Comparison of ENCODE assay signal across 8 mouse cellular contexts in genomic region chr13:67723848-67724479, GRCm38 (mm10). TPM values are rescaled to one million over a fixed set of nuclear protein-coding genes. Genes with fewer than 3 reads are reported as not detected.
DNase-seq lines count a peak whose midpoint lies in the region; ATAC-seq and TF ChIP-seq lines count a peak whose summit lies in the region.

No protein-coding gene starts in this region.

- peak; percentile 94 for ATAC-seq in cerebellum, adult (ENCODE audit: insufficient number of reproducible peaks, low FRiP score, low TSS enrichment)
- peak; percentile 95 for ATAC-seq in forebrain, embryonic 13.5 days
- peak; percentile 95 for ATAC-seq in liver, postnatal 0 days
- ATAC-seq in neural tube, embryonic 14.5 days (ENCODE audit: low read depth): peak; percentile 96

- H3K4me2 ChIP-seq in forebrain, embryonic 13.5 days: peak overlapping the region; percentile 75
- H3K4me2 ChIP-seq in liver, postnatal 0 days (ENCODE audit: low read depth, low read length): peak overlapping the region; percentile 60
- H3K4me2 ChIP-seq in neural tube, embryonic 14.5 days (ENCODE audit: low read depth, low read length): peak overlapping the region; percentile 60

- peaks cover 8% of the 10 kb centered on the region; the same call in 1 of the 2 replicates for H3K36me3 ChIP-seq in E14TG2a.4 (ENCODE audit: insufficient read depth, low read length)
- no peaks in the 10 kb centered on the region for H3K36me3 ChIP-seq in forebrain, embryonic 13.5 days (ENCODE audit: poor library complexity, severe bottlenecking)
- H3K36me3 ChIP-seq in liver, postnatal 0 days (replicated peaks; ENCODE audit: insufficient read depth, low read length): no peaks in the 10 kb centered on the region
- H3K36me3 ChIP-seq in neural tube, embryonic 14.5 days (ENCODE audit: control insufficient read depth, insufficient read depth, low read length): no peaks in the 10 kb centered on the region

- H3K9me3 ChIP-seq in E14TG2a.4 (ENCODE audit: low read length): no peaks in the 10 kb centered on the region
- H3K9me3 ChIP-seq in forebrain, embryonic 13.5 days (replicated peaks): no peaks in the 10 kb centered on the region
- no peaks in the 10 kb centered on the region for H3K9me3 ChIP-seq in liver, postnatal 0 days (ENCODE audit: low read length)
- no peaks in the 10 kb centered on the region for H3K9me3 ChIP-seq in neural tube, embryonic 14.5 days (ENCODE audit: control insufficient read depth, low read length)

- DNase-seq in heart, postnatal 10 days: peak; percentile 91 to 93
- peak; percentile 78 for DNase-seq in large intestine, adult 2 months (ENCODE audit: low read depth, low spot score)
- DNase-seq in liver, postnatal 0 days: peak; percentile 86
- DNase-seq in testis, postnatal 10 days (ENCODE audit: low spot score): peak; percentile 87

- TF ChIP-seq EP300 in liver, postnatal 0 days (IDR thresholded peaks at IDR 0.05; ENCODE audit: low read depth): 0 out of 2 replicates have a peak, but pooled peaks have one; percentile 32

- H3K9ac ChIP-seq in forebrain, embryonic 13.5 days: peak overlapping the region; percentile 79
- peak overlapping the region; percentile 60 for H3K9ac ChIP-seq in liver, postnatal 0 days (replicated peaks)
- peak overlapping the region; percentile 64 for H3K9ac ChIP-seq in neural tube, embryonic 14.5 days (replicated peaks; ENCODE audit: low read depth, low read length)

- peaks cover 20% of the 10 kb centered on the region for H3K4me1 ChIP-seq in E14TG2a.4 (replicated peaks; ENCODE audit: low read depth, low read length)
- peaks cover 14% of the 10 kb centered on the region for H3K4me1 ChIP-seq in forebrain, embryonic 13.5 days
- H3K4me1 ChIP-seq in liver, postnatal 0 days (ENCODE audit: insufficient read depth): peaks cover 5% of the 10 kb centered on the region; the same call in 1 of the 2 replicates
- 0 out of 2 replicates have a peak, but pooled peaks cover 4% of the 10 kb centered on the region for H3K4me1 ChIP-seq in neural tube, embryonic 14.5 days (ENCODE audit: control insufficient read depth, insufficient read depth, low read length)

- 0% methylated on average over 17 of the region's 17 CpGs for WGBS in forebrain, embryonic 13.5 days
- 0% methylated on average over 17 of the region's 17 CpGs for WGBS in large intestine, adult 2 months
- under 1% methylated on average over 17 of the region's 17 CpGs for WGBS in liver, postnatal 0 days (ENCODE audit: insufficient replicate concordance)
- under 1% methylated on average over 17 of the region's 17 CpGs for WGBS in neural tube, embryonic 14.5 days

- H3K4me3 ChIP-seq in E14TG2a.4 (replicated peaks; ENCODE audit: low read length): peak overlapping the region; percentile 94
- H3K4me3 ChIP-seq in forebrain, embryonic 13.5 days: peak overlapping the region; percentile 88
- peak overlapping the region; percentile 61 for H3K4me3 ChIP-seq in liver, postnatal 0 days (ENCODE audit: low read depth, low read length)
- peak overlapping the region; percentile 71 for H3K4me3 ChIP-seq in neural tube, embryonic 14.5 days (ENCODE audit: low read depth, low read length)

- H3K27ac ChIP-seq in forebrain, embryonic 13.5 days: no peak overlapping the region
- H3K27ac ChIP-seq in liver, postnatal 0 days (ENCODE audit: low read depth): no peak overlapping the region
- peak overlapping the region; percentile 55; the same call in 1 of the 2 replicates for H3K27ac ChIP-seq in neural tube, embryonic 14.5 days (ENCODE audit: low read depth, low read length)

- no peak for TF ChIP-seq CTCF in E14TG2a.4 (conservative IDR thresholded peaks at IDR 0.05; ENCODE audit: low read length)
- no peak for TF ChIP-seq CTCF in liver, postnatal 0 days (IDR thresholded peaks at IDR 0.05; ENCODE audit: low read depth)

- intact Hi-C loops in heart, postnatal 10 days (cut with DNase I): loop anchor here (1.0 to 10.0 kb wide), 3 partner anchors 41 to 199 kb away; partner anchors contain the start of genes Gm26965, Gm49345, Zfp729a and Zfp87

- no peaks in the 10 kb centered on the region for H3K27me3 ChIP-seq in E14TG2a.4 (ENCODE audit: insufficient read depth, low read length)
- no peaks in the 10 kb centered on the region for H3K27me3 ChIP-seq in forebrain, embryonic 13.5 days
- H3K27me3 ChIP-seq in liver, postnatal 0 days (ENCODE audit: insufficient read depth, low read length): no peaks in the 10 kb centered on the region
- H3K27me3 ChIP-seq in neural tube, embryonic 14.5 days (ENCODE audit: control insufficient read depth, insufficient read depth, low read length): no peaks in the 10 kb centered on the region

RNA-seq across cellular contexts. Expression of gene Zfp65, which starts 5.0 kb away (rescaled TPM):
- 10.1 and 10.5 TPM in 2 replicates for polyA plus RNA-seq in forebrain, embryonic 13.5 days (2015; fragmentation: Nextera tagmentation; extraction: Ambion mirVana)
- total RNA-seq in heart, postnatal 10 days (2021): 1 to 10 TPM; 5.8 to 7.4 TPM
- 0.58 and 1.1 TPM in 2 replicates for polyA plus RNA-seq in large intestine, adult 2 months (2012; rRNA removed)
- 0.69 and 0.99 TPM in 2 replicates for polyA plus RNA-seq in liver, postnatal 0 days (2015; fragmentation: Nextera tagmentation; extraction: Ambion mirVana)
- polyA plus RNA-seq in neural tube, embryonic 14.5 days (2014; fragmentation: Nextera tagmentation; extraction: Ambion mirVana): 6.1 TPM in 2 replicates

RNA-seq across cellular contexts. Expression of gene Zfp85, which starts 31.1 kb away (rescaled TPM):
- 6.8 and 8.7 TPM in 2 replicates for polyA plus RNA-seq in forebrain, embryonic 13.5 days (2015; fragmentation: Nextera tagmentation; extraction: Ambion mirVana)
- total RNA-seq in heart, postnatal 10 days (2021): 1 to 10 TPM; 2.3 to 3.2 TPM
- 0.43 and 0.52 TPM in 2 replicates for polyA plus RNA-seq in large intestine, adult 2 months (2012; rRNA removed)
- 0.72 and 1.1 TPM in 2 replicates for polyA plus RNA-seq in liver, postnatal 0 days (2015; fragmentation: Nextera tagmentation; extraction: Ambion mirVana)
- polyA plus RNA-seq in neural tube, embryonic 14.5 days (2014; fragmentation: Nextera tagmentation; extraction: Ambion mirVana): 7.9 and 9.3 TPM in 2 replicates

RNA-seq across cellular contexts. Expression of gene Zfp738, which starts 37.1 kb away (rescaled TPM):
- polyA plus RNA-seq in forebrain, embryonic 13.5 days (2015; fragmentation: Nextera tagmentation; extraction: Ambion mirVana): 13.0 and 16.2 TPM in 2 replicates
- 1 to 10 TPM; 6.4 to 8.1 TPM for total RNA-seq in heart, postnatal 10 days (2021)
- polyA plus RNA-seq in large intestine, adult 2 months (2012; rRNA removed): 1.7 and 5.0 TPM in 2 replicates
- 1.8 and 1.9 TPM in 2 replicates for polyA plus RNA-seq in liver, postnatal 0 days (2015; fragmentation: Nextera tagmentation; extraction: Ambion mirVana)
- 15.2 and 17.3 TPM in 2 replicates for polyA plus RNA-seq in neural tube, embryonic 14.5 days (2014; fragmentation: Nextera tagmentation; extraction: Ambion mirVana)

RNA-seq across cellular contexts. Expression of gene Zfp493, which starts 55.5 kb away (rescaled TPM):
- polyA plus RNA-seq in forebrain, embryonic 13.5 days (2015; fragmentation: Nextera tagmentation; extraction: Ambion mirVana): 2.4 and 3.1 TPM in 2 replicates
- 1 to 10 TPM in 1 of 2 experiments, under 1 TPM in 1; 0.84 to 1.1 TPM for total RNA-seq in heart, postnatal 10 days (2021)
- 0.62 and 1.2 TPM in 2 replicates for polyA plus RNA-seq in large intestine, adult 2 months (2012; rRNA removed)
- 0.22 and 0.36 TPM in 2 replicates for polyA plus RNA-seq in liver, postnatal 0 days (2015; fragmentation: Nextera tagmentation; extraction: Ambion mirVana)
- polyA plus RNA-seq in neural tube, embryonic 14.5 days (2014; fragmentation: Nextera tagmentation; extraction: Ambion mirVana): 3.2 and 3.3 TPM in 2 replicates
